Mouse (Mus musculus) embryonic facial prominence, embryonic 13.5 days (tissue): ENCODE data around the gene Olfr113. TPM values are rescaled to one million over a fixed set of nuclear protein-coding genes. Genes with fewer than 3 reads are reported as not detected.
"Not testable (repeated sequence)": the region's sequence is repeated elsewhere in the genome, so short reads cannot be mapped to it uniquely, and the experiment has no call there.

ENCODE experiments used
- ATAC-seq: fragments of 200-750 bp; cut with Nextera tagmentation; 2 replicates; pipeline ENCODE4 v1.8.0; 2017; ENCODE audit warnings: low read depth; ENCODE audit not compliant: insufficient number of reproducible peaks, insufficient read depth, low FRiP score, low TSS enrichment
- H3K27ac ChIP-seq: fragments of 300-500 bp; sonication (generic); 2 replicates; pipeline ENCODE4 v1.5.1; 2015; ENCODE audit warnings: moderate library complexity, mild to moderate bottlenecking, inconsistent platforms
- H3K27me3 ChIP-seq: fragments of 300-500 bp; sonication (generic); 2 replicates; pipeline ENCODE4 v1.6.1; 2015; ENCODE audit warnings: mild to moderate bottlenecking, inconsistent platforms
- H3K36me3 ChIP-seq: fragments of 300-500 bp; sonication (generic); 2 replicates; pipeline ENCODE4 v1.6.1; 2015; ENCODE audit warnings: mild to moderate bottlenecking, inconsistent platforms
- H3K4me1 ChIP-seq: fragments of 300-500 bp; sonication (generic); 2 replicates; pipeline ENCODE4 v1.6.1; 2015; ENCODE audit warnings: inconsistent platforms
- H3K4me2 ChIP-seq: fragments of 300-500 bp; sonication (generic); 2 replicates; pipeline ENCODE4 v1.6.1; 2015; ENCODE audit warnings: moderate library complexity, mild to moderate bottlenecking, inconsistent platforms
- H3K4me3 ChIP-seq: fragments of 300-500 bp; sonication (generic); 2 replicates; pipeline ENCODE4 v1.5.1; 2015; ENCODE audit warnings: mild to moderate bottlenecking, inconsistent platforms
- H3K9ac ChIP-seq: fragments of 300-500 bp; sonication (generic); 2 replicates; pipeline ENCODE4 v1.6.1; 2015; ENCODE audit warnings: mild to moderate bottlenecking, inconsistent platforms
- H3K9me3 ChIP-seq: fragments of 300-500 bp; sonication (generic); 2 replicates; pipeline ENCODE4 v1.6.1; 2016; ENCODE audit warnings: inconsistent platforms
- WGBS: fragments of 180-500 bp; shearing (Covaris S2); methylation state at CpG from one replicate; pipeline ENCODE4 v1.1.7; 2015; ENCODE audit warnings: mixed read lengths; 5-methylcytosine and 5-hydroxymethylcytosine counted together
- polyA plus RNA-seq: library from polyadenylated mRNA; unstranded; fragments of >200 nt; fragmentation: Nextera tagmentation; extraction: Ambion mirVana; gene quantifications from 2 replicates; pipeline ENCODE4 v1.2.1, GENCODE M21; 2015

Olfr113 gene
- not detected in 2 replicates for polyA plus RNA-seq

GRCm38 (mm10) chr17:37577563-37577962 lies at the start of gene Olfr113:
Gene Olfr113 (minus strand): TSS chr17:37577663.
- Histone ChIP-seq H3K9ac (no peak within 1 kb of the TSS), H3K4me3 (no peak within 1 kb of the TSS), H3K9me3 (no peaks in the 10 kb centered on the region), H3K27ac (no peak within 1 kb of the TSS), H3K4me1 (no peaks in the 10 kb centered on the region), H3K4me2 (no peak within 1 kb of the TSS), H3K27me3 (no peaks in the 10 kb centered on the region), H3K36me3 (no peaks in the 10 kb centered on the region)
- no peak for ATAC-seq

GRCm38 (mm10) chr17:37627009-37627408 lies 49.5 kb upstream of the Olfr113 start, which contains the start of the genes Olfr115 and Olfr116:
Gene Olfr115 (minus strand): TSS chr17:37627109.
Gene Olfr116 (minus strand): TSS chr17:37627199.
- no peak within 1 kb of the TSS for H3K27ac ChIP-seq
- no peaks in the 10 kb centered on the region for H3K27me3 ChIP-seq
- H3K4me2 ChIP-seq, result no peak within 1 kb of the TSS
- H3K9me3 ChIP-seq, result peaks cover 10% of the 10 kb centered on the region; the same call in 1 of the 2 replicates
- 70% methylated on average over 2 of the region's 2 CpGs for WGBS
- H3K4me3 ChIP-seq, result no peak within 1 kb of the TSS
- ATAC-seq, result no peak
- no peaks in the 10 kb centered on the region for H3K4me1 ChIP-seq
- no peaks in the 10 kb centered on the region for H3K36me3 ChIP-seq
- H3K9ac ChIP-seq, result no peak within 1 kb of the TSS

DNA sequence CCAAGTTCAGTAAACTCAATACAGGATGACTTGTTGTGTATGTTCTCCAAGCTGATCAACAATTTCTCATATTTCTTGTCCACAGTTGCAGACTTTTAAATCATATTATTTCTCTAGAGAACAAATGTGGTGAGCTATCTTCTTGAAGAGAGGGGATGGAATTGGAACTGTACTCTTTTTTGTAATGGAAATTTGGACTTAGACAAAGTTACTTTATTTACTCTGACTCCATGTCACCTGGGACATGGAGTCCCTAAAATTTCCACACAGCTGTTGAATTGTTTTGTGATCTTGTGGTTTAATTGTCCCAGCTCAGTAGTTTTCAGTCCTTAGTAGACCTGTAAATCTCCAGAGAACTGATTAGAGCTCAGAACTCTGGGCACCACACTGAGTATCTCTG lies 15.2 kb upstream of the Olfr113 start, which contains the start of gene Olfr114:
TSS of gene Olfr114 (minus strand) at position 101 of the 400 bp plus-strand sequence.
- Histone ChIP-seq H3K9ac (no peak within 1 kb of the TSS), H3K36me3 (no peaks in the 10 kb centered on the region), H3K27me3 (no peaks in the 10 kb centered on the region), H3K4me1 (no peaks in the 10 kb centered on the region), H3K27ac (no peak within 1 kb of the TSS), H3K4me2 (no peak within 1 kb of the TSS), H3K9me3 (no peaks in the 10 kb centered on the region; the same call in 1 of the 2 replicates), H3K4me3 (no peak within 1 kb of the TSS)
- no peak for ATAC-seq

- Histone ChIP-seq H3K4me2 (no peak within 1 kb of the TSS), H3K9me3 (no peaks in the 10 kb centered on the region), H3K36me3 (no peaks in the 10 kb centered on the region), H3K27me3 (no peaks in the 10 kb centered on the region), H3K9ac (no peak within 1 kb of the TSS), H3K4me3 (no peak within 1 kb of the TSS), H3K4me1 (no peaks in the 10 kb centered on the region), H3K27ac (no peak within 1 kb of the TSS)
- no peak for ATAC-seq
Measured at GRCm38 (mm10) chr17:37569351-37569750, 8.1 kb downstream of the Olfr113 start, which contains the start of gene Olfr112. Gene Olfr112 (minus strand): TSS chr17:37569451.

- no peaks in the 10 kb centered on the region for H3K9me3 ChIP-seq
- no peak overlapping the region for H3K27ac ChIP-seq
- H3K27me3 ChIP-seq, result no peaks in the 10 kb centered on the region
- H3K36me3 ChIP-seq, result no peaks in the 10 kb centered on the region
- H3K4me3 ChIP-seq, result no peak overlapping the region
- 46% methylated on average over 1 of the region's 1 CpGs for WGBS
- H3K4me2 ChIP-seq, result no peak overlapping the region
- H3K4me1 ChIP-seq, result no peaks in the 10 kb centered on the region
- no peak overlapping the region for H3K9ac ChIP-seq
- no peak for ATAC-seq
Measured at GRCm38 (mm10) chr17:37558913-37559615, 18.4 kb downstream of the Olfr113 start.

DNA sequence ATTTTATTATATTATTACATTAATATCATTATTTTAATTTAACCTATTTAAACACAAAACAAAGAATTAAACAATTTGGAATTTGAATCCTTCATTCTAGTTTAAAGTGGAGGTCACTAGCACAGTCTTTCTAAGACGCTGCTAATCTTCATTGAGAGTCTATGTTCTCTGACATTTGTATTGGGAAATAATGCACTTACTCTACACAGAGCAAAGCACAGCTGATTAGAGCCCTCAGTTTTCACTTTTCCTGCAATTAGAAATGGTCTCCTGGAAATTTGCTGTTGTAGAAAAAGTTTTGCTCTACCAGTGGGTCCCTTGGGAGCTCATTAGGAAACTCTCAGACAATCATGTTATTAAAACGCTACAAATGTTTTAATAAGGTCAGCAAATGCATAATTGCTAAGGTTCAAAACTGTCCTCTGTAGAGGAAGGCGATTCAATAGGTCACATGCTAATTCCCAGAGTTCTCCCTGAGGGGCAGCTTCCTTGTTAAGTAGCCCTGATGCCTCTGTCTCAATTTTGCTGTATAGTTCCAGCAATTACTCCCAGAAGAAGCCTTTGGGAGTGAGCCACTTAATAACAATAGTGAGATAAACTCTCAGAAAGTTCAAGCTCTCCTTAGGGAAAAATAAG lies 33.5 kb downstream of the Olfr113 start:
- Histone ChIP-seq H3K9ac (no peak overlapping the region), H3K27me3 (no peaks in the 10 kb centered on the region), H3K27ac (no peak overlapping the region), H3K9me3 (no peaks in the 10 kb centered on the region), H3K4me2 (no peak overlapping the region), H3K4me3 (no peak overlapping the region), H3K36me3 (no peaks in the 10 kb centered on the region), H3K4me1 (no peaks in the 10 kb centered on the region)
- no peak for ATAC-seq
- 41% methylated on average over 3 of the region's 3 CpGs for WGBS

GRCm38 (mm10) chr17:37541454-37542119 lies 35.9 kb downstream of the Olfr113 start:
- Histone ChIP-seq H3K9ac (no peak overlapping the region), H3K27ac (no peak overlapping the region), H3K36me3 (no peaks in the 10 kb centered on the region), H3K4me2 (no peak overlapping the region), H3K9me3 (no peaks in the 10 kb centered on the region), H3K4me1 (no peaks in the 10 kb centered on the region), H3K4me3 (no peak overlapping the region), H3K27me3 (no peaks in the 10 kb centered on the region)
- WGBS, result 82% methylated on average over 4 of the region's 4 CpGs
- no peak for ATAC-seq

DNA sequence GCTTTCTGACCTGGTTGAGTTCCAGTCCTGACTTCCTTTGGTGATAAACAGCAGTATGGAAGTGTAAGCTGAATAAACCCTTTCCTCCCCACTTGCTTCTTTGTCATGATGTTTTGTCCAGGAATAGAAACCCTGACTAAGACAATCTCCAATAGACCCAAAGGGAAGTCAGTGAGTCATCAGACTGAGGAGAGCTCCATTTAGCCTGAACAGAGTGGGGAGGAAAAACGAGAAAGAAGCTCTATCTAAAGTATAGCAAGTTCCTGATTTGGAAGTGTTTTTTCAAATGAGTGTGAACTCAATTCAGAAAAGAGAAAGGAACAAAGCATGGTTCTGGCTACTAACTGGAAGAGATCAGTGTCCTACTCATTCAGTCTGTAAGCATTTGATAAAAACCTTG lies 39.0 kb downstream of the Olfr113 start:
- H3K9ac ChIP-seq, H3K4me2 ChIP-seq, ATAC-seq, H3K4me3 ChIP-seq, H3K27me3 ChIP-seq, H3K27ac ChIP-seq, H3K36me3 ChIP-seq, H3K4me1 ChIP-seq, H3K9me3 ChIP-seq: not testable (repeated sequence)
- 50% methylated on average over 1 of the region's 1 CpGs for WGBS

DNA sequence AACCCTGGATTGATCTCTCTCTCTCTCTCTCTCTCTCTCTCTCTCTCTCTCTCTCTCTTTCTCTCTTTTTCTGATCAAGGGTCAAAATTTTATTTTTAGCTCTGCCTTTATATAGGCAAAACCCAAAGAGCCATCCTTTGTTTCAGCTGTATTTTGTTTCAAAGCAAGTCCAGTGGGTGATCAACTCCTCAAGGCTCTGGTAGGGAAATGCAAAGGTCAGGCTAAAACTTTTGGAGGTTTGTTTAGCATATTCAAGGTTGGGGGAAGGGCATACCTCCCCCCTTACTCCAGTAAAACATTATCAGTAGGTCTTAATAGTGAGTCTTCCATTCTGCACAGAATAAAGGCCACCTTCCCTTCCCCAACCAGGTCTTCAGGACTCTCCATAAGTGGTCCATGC lies 42.3 kb downstream of the Olfr113 start:
- H3K36me3 ChIP-seq, result no peaks in the 10 kb centered on the region
- H3K9me3 ChIP-seq, result no peaks in the 10 kb centered on the region
- no peak overlapping the region for H3K4me3 ChIP-seq
- no peak overlapping the region for H3K27ac ChIP-seq
- no peaks in the 10 kb centered on the region for H3K4me1 ChIP-seq
- no peak overlapping the region for H3K9ac ChIP-seq
- no peaks in the 10 kb centered on the region for H3K27me3 ChIP-seq
- no peak overlapping the region for H3K4me2 ChIP-seq
- no peak for ATAC-seq

DNA sequence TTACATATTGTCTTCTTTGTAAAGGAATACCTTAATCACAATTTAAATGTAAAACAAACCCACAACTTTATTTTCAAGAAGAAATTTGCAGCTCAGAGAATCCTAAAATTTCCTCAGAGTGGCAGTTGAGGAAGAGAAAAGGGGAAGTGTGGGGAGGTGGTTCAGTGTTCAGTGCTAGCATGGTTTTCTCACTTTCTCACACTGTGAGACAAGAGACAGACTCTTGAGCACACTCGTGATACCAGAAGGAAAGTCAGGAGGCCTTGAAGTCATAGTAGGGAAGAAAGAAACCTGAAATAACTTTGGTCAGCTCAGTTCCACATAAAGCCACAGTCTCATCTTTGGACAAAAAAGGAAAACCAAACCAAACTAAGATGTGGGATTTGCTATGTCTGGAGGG lies 52.0 kb downstream of the Olfr113 start:
- H3K4me1 ChIP-seq, H3K4me3 ChIP-seq, H3K9me3 ChIP-seq, ATAC-seq, H3K27ac ChIP-seq, H3K9ac ChIP-seq, H3K27me3 ChIP-seq, H3K36me3 ChIP-seq, H3K4me2 ChIP-seq: not testable (repeated sequence)
- WGBS, result 56% methylated on average over 1 of the region's 1 CpGs

DNA sequence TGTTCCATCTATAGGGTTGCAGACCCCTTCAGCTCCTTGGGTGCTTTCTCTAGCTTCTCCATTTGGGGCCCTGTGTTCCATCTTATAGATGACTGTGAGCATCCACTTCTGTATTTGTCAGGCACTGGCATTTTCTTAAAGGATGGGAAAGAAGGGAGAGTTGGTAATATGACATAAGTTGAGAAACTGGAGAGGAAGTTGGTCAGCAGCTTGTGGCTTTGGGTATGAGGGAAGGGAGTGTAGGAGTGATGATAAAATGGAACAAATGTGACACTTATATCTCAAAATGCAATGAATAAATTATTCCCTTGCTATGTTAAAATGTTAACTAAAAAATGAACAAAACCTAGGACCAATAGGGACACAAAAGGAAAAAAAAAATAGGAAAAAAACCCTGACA lies 52.9 kb downstream of the Olfr113 start:
- H3K27ac ChIP-seq, H3K27me3 ChIP-seq, H3K9me3 ChIP-seq, H3K4me3 ChIP-seq, ATAC-seq, H3K4me1 ChIP-seq, H3K4me2 ChIP-seq, H3K36me3 ChIP-seq, H3K9ac ChIP-seq: not testable (repeated sequence)
